Mouse (Mus musculus) adrenal gland, postnatal 4 days (tissue): Measurements from ENCODE around the gene Rapgef4. TPM values are rescaled to one million over a fixed set of nuclear protein-coding genes. Genes with fewer than 3 reads are reported as not detected.

Experiments used
- DNase-seq, 2 experiments: peaks; one replicate each; pipeline ENCODE4 v3.0.0; 2021 to 2022; ENCODE audit warnings: low spot score in 2 of 2, mixed read lengths in 2 of 2
- total RNA-seq, 2 experiments: library from RNA; stranded (reverse); gene quantifications; 2 replicates each; pipeline ENCODE4 v1.2.3; 2021

Gene Rapgef4
- total RNA-seq, 2 experiments from 2014 or later, result 171 to 221 TPM

DNA sequence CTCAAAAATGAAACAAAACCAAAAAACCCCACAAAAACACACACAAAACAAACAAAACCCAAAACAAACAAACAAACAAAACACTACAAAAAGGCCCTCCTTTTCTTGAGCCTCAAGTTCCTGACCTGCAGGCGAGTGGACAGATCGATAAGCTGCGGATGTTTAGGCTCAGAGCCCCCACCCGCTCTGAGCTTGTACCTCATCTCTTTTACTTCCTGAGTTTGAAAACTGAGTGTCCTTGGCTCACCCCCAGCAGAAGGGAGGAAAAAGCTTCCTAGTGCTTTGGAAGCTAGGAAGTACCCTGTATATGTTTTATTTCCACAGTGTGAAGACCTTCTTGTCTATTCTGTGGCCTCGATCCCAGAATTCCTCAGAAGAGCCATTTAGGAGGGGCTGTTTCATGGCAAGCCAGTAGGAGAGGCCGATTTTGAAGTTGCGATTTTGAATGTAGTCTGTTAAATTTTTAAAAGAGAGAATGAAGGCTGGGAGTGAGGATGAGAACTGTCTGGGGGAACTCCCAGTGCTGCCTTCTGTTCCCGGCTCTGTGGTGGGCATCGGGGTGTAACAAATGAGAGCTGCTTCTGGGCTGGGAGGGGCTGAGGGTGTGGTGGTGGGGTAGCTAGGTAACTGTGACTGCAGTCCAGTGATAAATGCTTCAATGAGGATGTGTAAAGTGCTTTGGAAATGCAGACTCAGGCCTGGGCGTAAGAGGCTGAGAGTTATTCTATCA is 2.0 kb downstream of the Rapgef4 start:
- DNase-seq, result no peak

DNA sequence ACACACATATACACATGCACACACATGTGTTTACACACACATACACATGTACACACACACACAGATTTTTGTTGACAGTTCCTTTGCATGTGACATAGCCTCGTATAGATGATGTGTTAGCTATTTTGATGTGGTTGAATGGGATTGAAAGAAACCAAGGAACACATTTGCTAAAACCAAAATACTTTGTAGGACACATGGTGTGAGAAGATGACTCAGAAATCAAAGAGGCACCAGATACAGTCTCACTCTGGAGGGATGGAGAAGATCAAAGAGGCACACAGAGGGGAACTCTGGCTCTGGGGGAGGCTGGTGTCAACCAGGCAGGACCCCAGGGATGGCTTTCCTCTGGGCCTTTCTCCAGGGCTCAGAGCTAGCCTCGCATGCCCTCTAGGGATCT is 4.7 kb downstream of the Rapgef4 start:
- no peak for DNase-seq

DNA sequence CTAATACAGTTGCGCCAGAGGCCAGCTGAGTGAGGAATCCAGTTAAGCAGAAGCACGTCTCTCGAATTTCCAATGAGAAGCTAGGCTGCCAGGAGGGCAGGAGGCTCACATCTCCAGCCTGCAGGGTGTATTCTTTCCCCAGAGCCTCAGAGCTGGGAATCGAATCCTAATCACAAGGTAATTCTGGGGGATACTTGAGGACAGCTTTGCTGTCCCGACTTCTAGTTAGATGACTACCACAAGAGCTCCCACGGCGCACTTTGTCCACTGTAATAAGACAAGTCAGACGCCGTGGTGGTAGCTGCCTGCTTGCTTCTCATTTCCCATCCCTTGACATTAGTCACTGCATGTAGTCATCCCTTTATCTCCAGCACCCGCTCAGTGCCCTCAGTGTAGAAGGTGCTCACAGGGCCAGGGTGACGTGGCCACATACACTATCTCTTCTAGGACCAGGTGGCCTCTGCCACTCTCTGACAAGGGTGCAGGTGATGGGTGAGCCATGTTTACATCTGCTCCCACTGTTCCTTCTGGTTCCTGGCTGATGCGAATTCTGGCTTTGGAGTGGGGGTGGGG is 5.3 kb downstream of the Rapgef4 start:
- DNase-seq, result no peak

DNA sequence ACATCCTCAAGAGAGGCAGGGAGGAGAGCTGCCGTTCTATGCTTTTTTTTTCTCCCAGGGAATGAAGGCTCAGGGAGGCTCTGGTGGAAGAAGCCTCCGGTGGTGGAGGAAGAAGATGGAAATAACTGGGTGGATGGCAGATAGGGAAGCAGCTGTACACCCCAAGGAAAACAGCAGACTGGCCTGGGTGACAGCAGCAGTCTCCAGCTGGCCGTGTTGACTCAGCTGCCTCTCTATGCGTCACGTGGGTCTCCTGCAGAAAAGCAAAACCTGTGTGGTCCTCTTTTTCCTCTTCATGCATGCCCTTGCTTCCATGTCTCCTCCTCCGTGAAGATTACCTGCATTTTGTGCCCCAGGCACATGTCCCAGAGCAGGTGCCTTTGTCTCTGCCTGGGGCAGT is 7.5 kb downstream of the Rapgef4 start:
- DNase-seq, result no peak

DNA sequence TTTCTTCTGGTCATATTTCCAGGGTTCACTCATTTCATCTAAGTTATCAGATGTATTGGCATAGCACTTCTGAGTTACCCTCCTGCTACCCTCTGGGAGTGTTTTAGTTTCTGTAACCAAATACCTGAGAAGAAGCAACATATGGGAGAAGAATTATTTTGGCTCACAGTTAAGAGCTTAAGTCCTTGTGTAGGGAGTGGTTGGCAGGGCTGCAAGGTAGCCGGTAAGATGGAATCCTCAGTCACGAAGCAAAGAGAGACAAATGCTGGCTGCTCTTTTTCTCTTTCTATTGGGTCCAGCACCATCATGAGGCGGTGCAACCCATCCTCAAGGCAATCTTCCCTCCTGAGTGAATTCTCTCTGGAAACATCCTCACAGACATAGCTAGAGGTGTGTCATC is 11.1 kb downstream of the Rapgef4 start:
- DNase-seq, result no peak

DNA sequence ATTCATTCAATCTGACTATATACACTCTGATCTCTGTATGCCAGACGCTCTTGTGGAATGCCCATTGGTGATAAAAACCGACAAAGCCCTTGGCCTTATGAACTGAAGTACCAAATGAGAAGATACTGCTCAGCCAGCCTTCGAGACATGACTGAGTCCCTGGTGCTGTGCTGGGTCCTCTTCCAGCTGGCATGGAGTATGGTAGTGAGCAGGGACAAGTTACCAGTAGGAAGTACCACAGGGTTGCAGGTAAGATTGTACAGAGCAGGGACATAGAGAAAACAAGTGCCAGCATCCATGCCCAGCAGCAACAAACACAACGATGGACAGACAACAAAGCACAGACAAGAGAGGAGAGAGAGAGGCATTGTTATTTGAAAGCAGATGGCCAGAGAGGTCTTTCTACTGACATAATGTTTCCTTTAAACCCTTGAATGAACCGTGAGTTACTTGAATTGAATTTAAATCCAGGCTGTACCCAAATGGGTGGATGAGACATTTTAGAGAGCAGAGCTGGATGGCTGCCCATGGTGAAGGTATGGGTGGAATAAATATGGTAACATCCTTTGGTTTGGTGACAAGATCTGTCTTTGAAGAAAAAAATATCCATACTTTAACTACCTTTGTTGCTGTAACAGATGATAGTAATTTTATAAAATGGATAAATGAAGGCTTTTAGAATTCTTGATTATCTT is 12.8 kb downstream of the Rapgef4 start:
- DNase-seq, result no peak

DNA sequence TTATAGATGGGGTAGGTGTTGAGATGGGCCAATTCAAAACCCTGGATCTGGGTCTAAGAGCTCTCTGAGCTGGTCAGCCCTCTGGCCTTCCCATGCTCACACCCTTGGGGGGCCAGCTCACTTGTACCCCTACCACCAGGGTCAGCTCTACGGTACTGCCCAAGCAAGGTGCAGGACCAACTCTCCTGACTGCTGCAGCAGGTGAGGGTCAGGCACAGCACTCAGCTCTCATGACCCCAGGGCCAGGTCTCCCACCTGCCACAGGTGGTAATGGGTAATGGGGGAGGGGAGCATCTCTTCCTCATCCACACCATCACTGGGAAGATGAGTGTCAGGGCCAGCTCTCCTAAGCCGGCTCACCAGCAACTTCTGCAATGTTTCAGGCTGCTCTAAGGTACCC is 17.5 kb downstream of the Rapgef4 start:
- no peak for DNase-seq

DNA sequence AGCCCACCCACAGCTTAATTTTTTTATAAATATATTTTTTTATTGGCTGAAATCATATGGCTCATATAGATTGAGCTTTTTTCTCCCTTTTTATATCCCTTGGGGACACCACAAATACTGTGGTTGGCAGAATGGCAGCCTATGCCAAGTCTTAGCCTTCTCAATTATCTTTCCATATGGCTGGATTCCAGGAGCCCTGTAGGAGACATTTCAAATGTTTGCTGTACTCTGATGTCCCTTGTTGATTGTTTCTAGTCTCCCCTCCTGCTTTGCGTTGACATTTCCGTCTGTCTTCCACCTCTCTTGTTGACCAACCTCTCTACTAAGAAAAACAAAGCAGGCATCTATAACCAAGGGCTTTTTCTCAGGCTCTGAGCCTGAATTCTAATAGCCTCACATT is 19.1 kb downstream of the Rapgef4 start:
- no peak for DNase-seq

DNA sequence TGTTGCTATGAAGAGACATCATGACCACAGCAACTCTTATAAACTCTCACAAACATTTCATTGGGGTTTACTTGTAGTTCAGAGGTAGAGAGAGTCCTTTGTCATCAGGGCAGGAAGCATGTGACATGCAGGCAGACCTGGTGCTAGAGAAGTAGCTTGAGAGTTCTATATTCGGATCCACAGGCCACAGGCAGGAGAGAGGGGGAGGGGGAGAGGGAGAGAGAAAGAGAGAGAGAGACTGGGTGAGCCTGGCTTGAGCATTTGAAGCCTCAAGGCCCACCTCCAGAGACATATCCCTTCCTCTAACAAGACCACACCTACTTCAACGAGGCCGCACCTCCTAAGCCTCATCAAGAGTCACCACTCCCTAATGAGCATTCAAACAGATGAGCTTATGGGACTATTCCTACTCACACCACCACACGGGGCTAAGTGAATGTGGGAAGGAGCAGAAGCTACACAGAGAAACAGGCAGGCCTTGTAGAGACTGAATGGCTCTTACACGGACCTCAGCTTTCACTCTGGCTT is 21.9 kb downstream of the Rapgef4 start:
- DNase-seq, result no peak

DNA sequence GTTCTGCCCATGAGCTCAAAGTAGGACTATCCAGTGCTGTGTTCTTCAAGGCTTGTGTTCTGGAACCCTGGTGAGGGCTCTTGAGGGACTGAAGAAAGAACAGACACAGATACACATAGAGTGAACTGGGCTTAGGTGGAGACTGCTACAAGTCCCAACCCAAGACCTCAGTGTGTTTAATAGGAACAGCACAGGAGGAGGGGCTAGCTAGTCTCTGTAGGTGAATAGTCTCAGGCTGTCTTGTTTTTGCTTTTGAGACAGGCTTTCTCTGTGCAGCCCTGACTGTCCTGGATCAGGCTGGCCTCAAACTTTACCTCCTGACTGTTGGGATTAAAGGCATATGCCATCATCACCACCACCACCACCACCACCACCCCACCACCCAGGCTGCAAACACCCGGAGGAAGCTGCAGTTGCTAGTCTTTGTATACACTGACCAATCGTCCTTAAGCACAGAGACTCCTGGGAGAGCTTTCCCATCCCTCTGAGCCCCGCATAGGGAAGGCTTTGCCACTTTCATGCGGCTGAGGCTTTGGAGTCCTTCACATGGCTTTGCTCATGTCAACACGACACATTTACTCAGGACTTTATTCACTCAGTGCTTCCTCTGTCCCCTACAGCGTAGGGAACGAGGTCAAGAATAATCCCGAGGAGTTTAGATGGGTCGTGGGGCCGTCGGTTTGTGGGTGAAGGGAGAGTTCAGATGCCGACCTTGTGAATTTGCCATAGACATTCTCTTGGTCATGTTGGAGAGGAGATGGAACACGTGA is 22.9 kb downstream of the Rapgef4 start:
- DNase-seq, result no peak

DNA sequence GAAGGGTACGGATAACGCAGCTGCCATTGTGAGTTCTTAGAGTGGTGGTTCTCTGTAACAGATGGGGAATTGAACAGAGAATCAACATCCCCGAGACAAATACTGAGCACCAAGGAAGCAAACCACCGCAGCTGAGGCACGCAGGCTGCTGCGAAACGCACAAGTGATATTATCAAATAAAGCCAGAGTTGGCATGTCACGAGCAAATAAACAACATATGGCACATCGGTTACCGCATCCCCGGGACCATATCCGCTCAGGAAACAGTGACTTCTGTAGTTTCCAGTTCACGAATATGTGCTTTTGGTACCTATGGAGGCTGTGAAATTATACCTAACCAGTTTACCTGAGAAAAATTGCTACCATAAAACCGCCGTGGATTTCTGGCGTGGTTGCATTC is 24.0 kb downstream of the Rapgef4 start:
- no peak for DNase-seq

DNA sequence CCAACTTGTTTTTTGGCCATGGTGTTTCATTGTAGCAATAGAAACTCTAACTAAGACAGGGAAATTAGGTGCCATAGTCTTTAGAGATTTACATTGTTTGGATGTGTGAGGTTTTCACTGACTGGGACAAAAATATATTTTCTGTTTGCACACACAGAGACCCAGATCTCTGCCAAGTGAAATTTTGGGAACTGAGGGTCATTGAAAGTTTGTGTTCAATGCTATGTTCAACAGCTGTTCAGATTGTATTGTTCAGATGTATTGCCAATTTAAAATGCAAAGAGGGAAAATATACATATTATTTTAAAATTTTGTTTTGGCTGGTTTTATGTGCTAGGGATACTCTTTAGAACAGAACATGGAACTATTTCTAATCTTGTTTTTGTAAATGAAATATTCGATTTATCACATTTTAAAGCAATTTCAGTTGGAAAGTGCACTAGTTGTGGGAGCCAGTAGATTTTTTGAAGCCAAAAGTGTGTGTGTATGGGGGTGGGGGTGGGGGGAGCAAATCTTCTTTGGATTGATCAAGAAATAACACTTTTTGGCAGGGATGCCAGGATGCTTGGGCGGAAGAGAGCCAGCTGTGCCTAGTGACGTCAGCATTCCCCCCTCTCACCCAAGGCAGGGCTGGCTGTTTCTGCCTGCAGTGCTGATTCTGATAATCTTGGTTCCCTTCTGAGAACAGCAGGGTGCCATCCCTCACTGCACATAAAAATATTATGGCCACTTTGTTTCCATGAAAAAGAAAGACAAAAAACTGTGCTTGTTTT is 28.6 kb downstream of the Rapgef4 start:
- DNase-seq, result no peak

DNA sequence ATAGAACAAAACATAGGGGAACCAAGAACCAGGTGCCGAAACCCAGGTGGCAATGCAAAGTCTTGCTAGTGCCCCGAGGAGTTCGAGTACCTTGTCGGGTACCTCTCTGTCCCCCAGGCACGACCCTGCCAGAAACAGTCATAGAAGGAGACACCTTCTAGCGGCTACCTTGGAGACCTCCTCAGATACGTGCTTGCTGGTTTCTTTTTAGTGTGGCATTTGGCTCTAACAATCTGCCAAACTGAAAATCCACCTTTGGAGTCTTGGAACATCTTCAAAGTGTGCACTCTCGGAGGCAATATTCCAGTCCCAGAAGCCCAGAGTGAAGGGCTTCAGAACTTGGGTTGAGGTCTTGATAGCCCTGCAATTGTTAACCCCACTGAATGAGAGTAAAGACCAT is 34.3 kb downstream of the Rapgef4 start:
- DNase-seq, result no peak

DNA sequence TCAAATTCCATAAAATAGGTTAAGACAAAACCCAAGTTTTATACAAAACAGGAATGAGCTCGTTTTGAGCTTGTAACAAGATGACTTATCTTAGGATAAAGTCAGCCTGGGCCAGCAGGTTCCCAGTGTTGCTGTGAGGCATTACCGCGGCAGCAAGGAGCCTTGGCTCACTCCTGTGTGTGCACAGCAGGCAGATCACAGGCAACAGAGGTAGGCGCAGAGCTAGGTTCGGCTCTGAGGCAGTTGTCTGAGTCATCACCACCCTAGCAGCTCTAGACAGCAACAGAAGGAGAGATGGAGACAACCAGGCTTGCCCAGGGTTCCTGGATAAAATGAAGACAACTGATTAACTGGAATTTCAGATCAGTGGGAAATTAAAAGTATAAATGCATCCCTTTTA is 35.0 kb downstream of the Rapgef4 start:
- no peak for DNase-seq

DNA sequence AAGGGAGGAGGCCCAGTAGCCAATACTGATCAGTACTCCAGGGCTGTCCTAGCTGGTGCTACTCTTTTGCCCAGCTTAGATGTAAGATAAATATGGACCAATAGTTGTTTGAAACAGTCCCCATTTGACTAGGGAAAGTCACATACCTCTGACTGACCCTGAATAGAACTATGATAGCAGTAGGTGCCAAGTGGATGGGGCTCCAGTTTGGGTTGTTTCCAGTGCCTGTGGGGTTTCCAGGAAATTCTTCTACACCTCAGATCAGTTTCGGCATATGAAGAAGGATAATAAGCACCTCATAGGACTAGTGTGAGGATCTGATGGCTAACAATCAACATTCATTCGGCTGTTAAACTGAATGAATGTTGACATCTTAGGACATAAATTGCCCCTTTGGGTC is 36.1 kb downstream of the Rapgef4 start:
- DNase-seq, result no peak

DNA sequence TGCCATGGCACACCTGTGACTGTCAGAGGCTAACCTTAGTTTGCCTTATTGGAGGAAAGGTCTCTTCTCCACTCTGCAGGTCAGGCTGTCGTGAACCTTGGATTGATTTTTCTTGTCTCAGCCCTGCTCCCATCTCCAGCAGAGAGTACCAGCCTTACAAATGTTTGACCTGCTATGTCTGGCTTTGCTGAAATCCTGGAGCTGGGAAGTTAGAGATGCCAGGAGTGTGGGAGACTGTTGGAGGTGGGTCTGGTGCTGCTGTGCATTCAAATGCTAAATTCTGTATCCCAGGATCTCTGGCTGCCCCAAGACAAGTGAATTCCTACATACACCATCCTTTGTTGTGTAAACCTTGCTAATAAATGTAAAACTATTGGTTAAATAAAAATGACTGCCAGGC is 37.7 kb downstream of the Rapgef4 start:
- no peak for DNase-seq

DNA sequence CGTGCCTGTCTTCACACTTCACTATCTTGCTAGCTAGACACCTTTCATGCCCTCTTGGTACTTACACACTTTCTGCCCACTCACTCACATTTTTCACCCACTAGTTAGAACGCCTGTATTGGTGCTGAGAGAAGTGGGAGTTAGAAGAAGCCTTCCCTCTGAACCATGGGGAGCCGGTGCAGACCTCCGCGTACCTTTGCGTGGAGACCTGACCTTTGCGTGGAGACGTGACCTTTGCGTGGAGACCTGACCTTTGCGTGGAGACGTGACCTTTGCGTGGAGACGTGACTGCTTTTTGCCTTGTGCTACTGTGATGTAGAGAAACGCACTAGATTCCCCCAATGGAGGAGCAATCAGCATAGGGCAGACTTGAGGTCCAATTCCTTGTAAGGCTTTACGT is 39.7 kb downstream of the Rapgef4 start:
- no peak for DNase-seq

DNA sequence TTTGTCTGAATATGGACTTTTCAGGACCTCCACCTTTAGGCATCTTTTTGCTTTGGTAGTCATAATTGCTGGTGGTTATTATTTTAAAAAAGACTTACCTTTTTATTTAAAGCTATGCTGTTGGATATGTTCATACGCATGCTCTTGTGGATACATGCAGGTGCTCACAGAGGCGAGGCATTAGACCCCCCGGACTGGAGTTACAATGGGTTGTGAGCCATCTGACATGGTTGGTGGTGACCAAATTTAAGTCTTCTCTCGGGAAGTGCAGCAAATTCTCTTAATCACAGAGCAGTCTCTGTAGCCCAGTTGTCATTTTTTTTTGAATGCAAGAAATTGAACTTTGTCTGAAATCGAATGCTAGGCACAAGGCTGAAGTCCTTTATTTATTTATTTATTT is 40.4 kb downstream of the Rapgef4 start:
- DNase-seq, result no peak

DNA sequence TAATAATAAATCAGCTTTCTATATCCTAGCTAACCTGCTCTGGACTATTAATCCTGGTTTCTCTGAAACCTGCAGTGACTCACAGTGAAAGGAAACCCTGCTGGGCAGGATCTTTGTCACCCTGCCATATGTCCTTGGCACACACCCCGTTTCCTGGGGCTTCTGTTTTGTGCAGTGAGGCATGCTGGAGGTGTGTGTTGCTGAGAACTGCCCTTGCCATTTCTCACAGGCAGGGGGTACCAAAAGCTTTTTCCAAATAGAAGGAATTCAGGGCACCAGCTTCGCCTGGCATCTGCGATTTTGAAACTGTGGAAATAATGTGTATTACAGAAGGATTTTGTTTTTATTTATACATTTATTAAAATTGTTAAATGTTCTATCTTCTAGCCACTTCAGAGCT is 40.8 kb downstream of the Rapgef4 start:
- DNase-seq, result no peak

DNA sequence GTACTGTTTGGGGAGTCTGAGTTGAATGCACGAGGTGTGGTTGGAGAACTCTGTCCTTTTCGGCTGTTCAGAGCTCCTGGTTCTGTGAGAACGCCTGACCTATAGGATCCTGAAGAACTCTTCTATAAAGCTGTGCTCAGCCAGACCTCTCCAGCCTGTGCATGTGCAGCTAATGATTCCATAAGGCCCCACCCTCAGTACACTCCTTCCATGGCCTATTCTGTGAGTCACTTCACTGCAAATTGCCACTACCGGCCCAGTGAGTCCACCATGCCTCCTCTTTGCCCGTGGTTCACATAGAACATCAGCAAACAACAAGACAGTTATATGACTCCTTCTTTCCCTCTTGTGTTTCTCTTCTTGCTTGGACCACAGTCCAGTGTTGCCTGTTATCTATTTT is 42.8 kb downstream of the Rapgef4 start:
- no peak for DNase-seq

DNA sequence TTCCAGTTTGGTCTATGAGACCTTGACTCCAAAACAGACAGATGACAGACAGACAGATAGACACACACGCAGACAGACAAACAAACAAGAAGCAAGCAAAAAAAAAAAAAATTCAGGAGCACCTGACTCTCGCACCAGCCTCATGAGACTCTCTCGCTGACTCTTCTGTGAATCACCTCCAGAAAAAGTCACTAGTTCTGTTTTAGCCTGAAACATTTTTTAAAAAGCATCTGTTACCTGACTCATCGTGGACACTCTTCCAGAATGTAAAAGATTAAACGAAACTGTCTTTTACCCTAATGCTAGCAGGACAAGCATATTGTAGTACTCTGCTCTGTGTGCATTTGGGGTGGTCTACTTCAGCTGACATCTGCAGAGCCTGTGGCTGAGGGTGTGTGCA is 44.6 kb downstream of the Rapgef4 start:
- DNase-seq, result no peak
